Mouse (Mus musculus) C2C12 (cell line): ENCODE data around the gene Rpap2. TPM values are rescaled to one million over a fixed set of nuclear protein-coding genes. Genes with fewer than 3 reads are reported as not detected.

Experiments
- H3K27me3 ChIP-seq: one replicate; pipeline ENCODE4 v1.6.1; 2011; ENCODE audit not compliant: control insufficient read depth, insufficient read depth, insufficient read length
- H3K36me3 ChIP-seq: one replicate; pipeline ENCODE4 v1.6.1; 2011; ENCODE audit not compliant: control insufficient read depth, insufficient read depth
- H3K4me3 ChIP-seq: one replicate; pipeline ENCODE4 v1.5.1; 2011; ENCODE audit warnings: mild to moderate bottlenecking, control low read depth; ENCODE audit not compliant: poor library complexity, insufficient read depth, severe bottlenecking
- H3K79me2 ChIP-seq: one replicate; pipeline ENCODE4 v1.6.1; 2011; ENCODE audit not compliant: control insufficient read depth, insufficient read depth
- H3K79me3 ChIP-seq: one replicate; pipeline ENCODE4 v1.6.1; 2011; ENCODE audit warnings: low read depth, control low read depth
- H3ac ChIP-seq: one replicate; pipeline ENCODE3; 2011; ENCODE audit warnings: low read depth; ENCODE audit not compliant: control insufficient read depth, insufficient read length
- CEBPB ChIP-seq: IDR thresholded peaks from one replicate; pipeline ENCODE4 v1.6.1; 2011; ENCODE audit warnings: low read depth, mild to moderate bottlenecking, control low read depth, moderate library complexity
- CTCF ChIP-seq: IDR thresholded peaks from one replicate; pipeline ENCODE4 v1.5.1; 2011; ENCODE audit not compliant: control insufficient read depth, insufficient read depth, insufficient read length
- FOSL1 ChIP-seq: IDR thresholded peaks from one replicate; pipeline ENCODE4 v1.8.0; 2011; ENCODE audit warnings: mild to moderate bottlenecking, low read length; ENCODE audit not compliant: poor library complexity, insufficient read depth, severe bottlenecking
- MAX ChIP-seq: IDR thresholded peaks from one replicate; pipeline ENCODE4 v1.6.1; 2011; ENCODE audit warnings: mild to moderate bottlenecking, control low read depth
- MYOD1 ChIP-seq: IDR thresholded peaks from one replicate; pipeline ENCODE4 v1.6.1; 2011; ENCODE audit warnings: low read depth; ENCODE audit not compliant: control insufficient read depth, insufficient read length
- MYOG ChIP-seq: IDR thresholded peaks from one replicate; pipeline ENCODE4 v1.6.1; 2011; ENCODE audit not compliant: control insufficient read depth, insufficient read length; ENCODE audit errors: extremely low read depth
- USF1 ChIP-seq: IDR thresholded peaks from one replicate; pipeline ENCODE4 v1.6.1; 2011; ENCODE audit warnings: low read depth, mild to moderate bottlenecking, control low read depth, moderate library complexity
- polyA plus RNA-seq: library from polyadenylated mRNA; unstranded; fragments of >200 nt; fragmentation: generic; extraction: Trizol; gene quantifications from one replicate; pipeline ENCODE4 v1.2.1, GENCODE M21; 2012; ENCODE audit warnings: missing spikeins

The Rpap2 gene
- polyA plus RNA-seq, 1 experiment = 7.2 TPM

GRCm38 (mm10) chr5:107637106-107637505 lies 39.9 kb downstream of the Rpap2 start:
- no peaks in the 10 kb centered on the region for H3K27me3 ChIP-seq
- TF ChIP-seq CEBPB (no peak), MAX (no peak), CTCF (no peak), USF1 (no peak), MYOG (no peak), MYOD1 (no peak), FOSL1 (no peak)
- no peaks in the 10 kb centered on the region for H3K79me2 ChIP-seq
- H3K36me3 ChIP-seq = peaks cover 8% of the 10 kb centered on the region
- H3K79me3 ChIP-seq = no peaks in the 10 kb centered on the region
- H3K4me3 ChIP-seq = no peak overlapping the region
- H3ac ChIP-seq = no peak overlapping the region

GRCm38 (mm10) chr5:107638366-107638765 lies 41.2 kb downstream of the Rpap2 start:
- Histone ChIP-seq H3K27me3 (no peaks in the 10 kb centered on the region), H3K4me3 (no peak overlapping the region), H3K79me3 (no peaks in the 10 kb centered on the region), H3K79me2 (no peaks in the 10 kb centered on the region), H3ac (no peak overlapping the region), H3K36me3 (peaks cover 13% of the 10 kb centered on the region)
- TF ChIP-seq MAX = no peak
- TF ChIP-seq CTCF = no peak
- no peak for TF ChIP-seq MYOD1
- TF ChIP-seq FOSL1 = no peak
- no peak for TF ChIP-seq USF1
- no peak for TF ChIP-seq MYOG
- TF ChIP-seq CEBPB = no peak

- no peaks in the 10 kb centered on the region for H3K79me3 ChIP-seq
- H3K79me2 ChIP-seq = no peaks in the 10 kb centered on the region
- H3K36me3 ChIP-seq = peaks cover 9% of the 10 kb centered on the region
- no peak for TF ChIP-seq CTCF
- no peak overlapping the region for H3K4me3 ChIP-seq
- no peak overlapping the region for H3ac ChIP-seq
- no peaks in the 10 kb centered on the region for H3K27me3 ChIP-seq
Observed at GRCm38 (mm10) chr5:107644595-107644994, 47.4 kb downstream of the Rpap2 start.

GRCm38 (mm10) chr5:107645935-107646334 lies 48.8 kb downstream of the Rpap2 start:
- no peaks in the 10 kb centered on the region for H3K27me3 ChIP-seq
- no peaks in the 10 kb centered on the region for H3K79me3 ChIP-seq
- H3ac ChIP-seq = no peak overlapping the region
- H3K36me3 ChIP-seq = peaks cover 9% of the 10 kb centered on the region
- no peaks in the 10 kb centered on the region for H3K79me2 ChIP-seq
- H3K4me3 ChIP-seq = no peak overlapping the region
- no peak for TF ChIP-seq CTCF
- no peak for TF ChIP-seq MYOD1
- no peak for TF ChIP-seq MYOG
- no peak for TF ChIP-seq USF1
- TF ChIP-seq FOSL1 = no peak
- TF ChIP-seq MAX = no peak
- TF ChIP-seq CEBPB = no peak

- peaks cover 8% of the 10 kb centered on the region for H3K36me3 ChIP-seq
- no peaks in the 10 kb centered on the region for H3K79me3 ChIP-seq
- no peaks in the 10 kb centered on the region for H3K79me2 ChIP-seq
- TF ChIP-seq MAX (no peak), CEBPB (no peak), MYOG (no peak), FOSL1 (no peak), MYOD1 (no peak), USF1 (no peak), CTCF (no peak)
- H3ac ChIP-seq = no peak overlapping the region
- H3K27me3 ChIP-seq = no peaks in the 10 kb centered on the region
- H3K4me3 ChIP-seq = no peak overlapping the region
Observed at GRCm38 (mm10) chr5:107647580-107647979, 50.4 kb downstream of the Rpap2 start.

GRCm38 (mm10) chr5:107648552-107649125 lies 51.5 kb downstream of the Rpap2 start:
- Histone ChIP-seq H3K36me3 (no peaks in the 10 kb centered on the region), H3K79me2 (no peaks in the 10 kb centered on the region), H3K79me3 (no peaks in the 10 kb centered on the region), H3K27me3 (no peaks in the 10 kb centered on the region), H3K4me3 (no peak overlapping the region), H3ac (no peak overlapping the region)
- TF ChIP-seq FOSL1 (no peak), USF1 (no peak), MYOG (no peak), MYOD1 (no peak), MAX (no peak), CEBPB (no peak), CTCF (no peak)
